Mouse (Mus musculus): ENCODE measurements at regions not wholly inside any gene's neighbourhood (a gene's known extent, or its start where the extent isn't known, plus 50 kb on each side); places are given as distances from the start of the nearest gene placed in this dataset.

- H3K27me3 ChIP-seq (replicated peaks): no peaks in the 10 kb centered on the region
- peak overlapping the region; percentile 86 for H3K4me3 ChIP-seq (replicated peaks)
- TF ChIP-seq GATA1 (IDR thresholded peaks at IDR 0.05; ENCODE audit: borderline replicate concordance, low read length): no peak
- no peak for TF ChIP-seq FLI1 (IDR thresholded peaks at IDR 0.05; ENCODE audit: low read length)
- no peaks in the 10 kb centered on the region for H3K36me3 ChIP-seq (replicated peaks; ENCODE audit: low read length)
- H3K9me3 ChIP-seq: no peaks in the 10 kb centered on the region
- peaks cover 17% of the 10 kb centered on the region for H3K4me1 ChIP-seq
Measured at GRCm38 (mm10) chr12:38928786-38929351, 149.7 kb downstream of the Etv1 start.

GRCm38 (mm10) chr12:38929644-38930043, 150.5 kb downstream of the Etv1 start:
- Histone ChIP-seq H3K4me1 (peaks cover 17% of the 10 kb centered on the region), H3K9me3 (no peaks in the 10 kb centered on the region), H3K36me3 (replicated peaks; ENCODE audit: low read length) (no peaks in the 10 kb centered on the region), H3K27me3 (replicated peaks) (no peaks in the 10 kb centered on the region), H3K4me3 (replicated peaks) (peak overlapping the region; percentile 59)
- TF ChIP-seq FLI1 (IDR thresholded peaks at IDR 0.05; ENCODE audit: low read length): no peak
- no peak for TF ChIP-seq GATA1 (IDR thresholded peaks at IDR 0.05; ENCODE audit: borderline replicate concordance, low read length)

DNA sequence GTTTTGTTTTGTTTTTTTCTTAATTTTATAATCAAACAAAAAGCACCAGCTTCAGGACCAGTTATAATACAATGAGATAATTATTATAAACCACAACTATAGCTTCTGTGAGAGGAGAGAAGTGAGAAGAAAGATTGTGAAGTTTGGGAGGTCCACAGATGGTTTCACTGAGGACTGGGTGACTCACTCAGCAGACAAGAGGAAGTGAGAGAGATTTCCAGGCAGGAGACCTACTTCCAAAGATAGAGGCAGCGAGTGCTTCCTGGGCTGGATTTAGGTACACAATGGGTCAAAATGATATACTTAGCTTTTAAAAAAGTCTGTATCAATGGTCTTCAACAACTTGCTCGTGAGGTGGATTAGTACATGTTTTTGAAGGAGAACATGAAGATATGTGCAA, 152.6 kb downstream of the Etv1 start:
- peaks cover 17% of the 10 kb centered on the region for H3K4me1 ChIP-seq
- no peaks in the 10 kb centered on the region for H3K27me3 ChIP-seq (replicated peaks)
- no peaks in the 10 kb centered on the region for H3K36me3 ChIP-seq (replicated peaks; ENCODE audit: low read length)
- TF ChIP-seq FLI1 (IDR thresholded peaks at IDR 0.05; ENCODE audit: low read length) (no peak), GATA1 (IDR thresholded peaks at IDR 0.05; ENCODE audit: borderline replicate concordance, low read length) (no peak)
- H3K4me3 ChIP-seq (replicated peaks): no peak overlapping the region
- H3K9me3 ChIP-seq: no peaks in the 10 kb centered on the region

GRCm38 (mm10) chr12:38959605-38960004, 180.4 kb downstream of the Etv1 start:
- H3K27me3 ChIP-seq (replicated peaks): no peaks in the 10 kb centered on the region
- TF ChIP-seq GATA1 (IDR thresholded peaks at IDR 0.05; ENCODE audit: borderline replicate concordance, low read length) (no peak), FLI1 (IDR thresholded peaks at IDR 0.05; ENCODE audit: low read length) (no peak)
- peaks cover 7% of the 10 kb centered on the region; the same call in 1 of the 2 replicates for H3K9me3 ChIP-seq
- no peak overlapping the region for H3K4me3 ChIP-seq (replicated peaks)
- H3K36me3 ChIP-seq (replicated peaks; ENCODE audit: low read length): no peaks in the 10 kb centered on the region
- no peaks in the 10 kb centered on the region for H3K4me1 ChIP-seq

DNA sequence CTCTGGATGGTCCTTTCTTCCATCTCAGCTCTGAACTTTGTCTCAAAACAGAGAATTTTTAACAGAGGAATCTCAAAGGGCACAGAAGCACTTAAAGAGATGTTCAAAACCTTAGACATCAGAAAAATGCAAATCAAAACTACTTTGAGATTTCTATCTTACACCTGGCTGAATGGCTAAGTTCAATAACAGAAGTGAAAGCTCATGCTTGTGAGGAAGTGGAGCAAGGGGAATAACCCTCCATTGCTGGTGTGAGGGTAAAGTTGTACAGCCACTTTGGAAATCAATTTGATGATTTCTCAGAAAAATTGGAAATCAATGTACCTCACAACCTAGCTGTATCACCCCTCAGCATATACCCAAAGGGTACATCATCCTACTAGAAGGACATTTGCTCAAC, 183.1 kb downstream of the Etv1 start:
- H3K4me1 ChIP-seq: peaks cover 3% of the 10 kb centered on the region; the same call in 1 of the 2 replicates
- no peaks in the 10 kb centered on the region for H3K9me3 ChIP-seq
- TF ChIP-seq FLI1 (IDR thresholded peaks at IDR 0.05; ENCODE audit: low read length) (no peak), GATA1 (IDR thresholded peaks at IDR 0.05; ENCODE audit: borderline replicate concordance, low read length) (no peak)
- H3K36me3 ChIP-seq (replicated peaks; ENCODE audit: low read length): no peaks in the 10 kb centered on the region
- H3K4me3 ChIP-seq (replicated peaks): no peak overlapping the region
- H3K27me3 ChIP-seq (replicated peaks): no peaks in the 10 kb centered on the region

GRCm38 (mm10) chr12:38970347-38970746, 191.2 kb downstream of the Etv1 start:
- no peaks in the 10 kb centered on the region for H3K27me3 ChIP-seq (replicated peaks)
- no peak for TF ChIP-seq FLI1 (IDR thresholded peaks at IDR 0.05; ENCODE audit: low read length)
- no peak for TF ChIP-seq GATA1 (IDR thresholded peaks at IDR 0.05; ENCODE audit: borderline replicate concordance, low read length)
- H3K36me3 ChIP-seq (replicated peaks; ENCODE audit: low read length): no peaks in the 10 kb centered on the region
- H3K4me3 ChIP-seq (replicated peaks): no peak overlapping the region
- H3K4me1 ChIP-seq: peaks cover 3% of the 10 kb centered on the region; the same call in 1 of the 2 replicates
- no peaks in the 10 kb centered on the region for H3K9me3 ChIP-seq

- Histone ChIP-seq H3K4me1 (peaks cover under 1% of the 10 kb centered on the region; the same call in 1 of the 2 replicates), H3K27me3 (replicated peaks) (no peaks in the 10 kb centered on the region), H3K4me3 (replicated peaks) (no peak overlapping the region), H3K9me3 (no peaks in the 10 kb centered on the region), H3K36me3 (replicated peaks; ENCODE audit: low read length) (no peaks in the 10 kb centered on the region)
- TF ChIP-seq GATA1 (IDR thresholded peaks at IDR 0.05; ENCODE audit: borderline replicate concordance, low read length) (no peak), FLI1 (IDR thresholded peaks at IDR 0.05; ENCODE audit: low read length) (no peak)
Measured at GRCm38 (mm10) chr12:38972205-38972604, 193.0 kb downstream of the Etv1 start.

DNA sequence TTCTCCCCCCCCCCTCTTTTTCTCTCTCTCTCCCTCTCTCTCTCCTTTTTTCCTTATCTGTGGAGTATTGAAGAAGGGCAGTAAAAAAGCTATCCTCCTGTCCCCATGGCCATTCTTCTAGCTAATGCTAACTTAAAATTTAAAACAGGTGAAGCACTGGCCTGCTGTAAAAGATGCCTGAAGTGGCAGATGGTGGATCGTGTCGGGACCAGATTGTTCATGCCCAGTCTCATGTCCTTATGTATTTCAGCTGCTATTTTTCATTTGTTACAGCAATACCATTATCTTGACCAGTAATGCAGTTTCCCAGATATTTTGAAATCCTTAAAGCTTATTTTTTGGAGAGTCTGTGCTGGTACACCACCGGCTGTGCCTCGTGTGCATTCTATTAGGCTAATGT, 196.3 kb downstream of the Etv1 start:
- Histone ChIP-seq H3K4me1 (no peaks in the 10 kb centered on the region), H3K9me3 (no peaks in the 10 kb centered on the region), H3K27me3 (replicated peaks) (no peaks in the 10 kb centered on the region), H3K36me3 (replicated peaks; ENCODE audit: low read length) (no peaks in the 10 kb centered on the region), H3K4me3 (replicated peaks) (no peak overlapping the region)
- TF ChIP-seq GATA1 (IDR thresholded peaks at IDR 0.05; ENCODE audit: borderline replicate concordance, low read length) (no peak), FLI1 (IDR thresholded peaks at IDR 0.05; ENCODE audit: low read length) (no peak)

- Histone ChIP-seq H3K27me3 (replicated peaks) (no peaks in the 10 kb centered on the region), H3K36me3 (replicated peaks; ENCODE audit: low read length) (no peaks in the 10 kb centered on the region), H3K4me1 (no peaks in the 10 kb centered on the region), H3K9me3 (peaks cover 5% of the 10 kb centered on the region; the same call in 1 of the 2 replicates), H3K4me3 (replicated peaks) (no peak overlapping the region)
- TF ChIP-seq GATA1 (IDR thresholded peaks at IDR 0.05; ENCODE audit: borderline replicate concordance, low read length): no peak
- TF ChIP-seq FLI1 (IDR thresholded peaks at IDR 0.05; ENCODE audit: low read length): no peak
Measured at GRCm38 (mm10) chr12:38982423-38982822, 203.2 kb downstream of the Etv1 start.

GRCm38 (mm10) chr12:38985909-38986308, 206.7 kb downstream of the Etv1 start:
- H3K36me3 ChIP-seq (replicated peaks; ENCODE audit: low read length): no peaks in the 10 kb centered on the region
- H3K27me3 ChIP-seq (replicated peaks): no peaks in the 10 kb centered on the region
- no peak for TF ChIP-seq FLI1 (IDR thresholded peaks at IDR 0.05; ENCODE audit: low read length)
- no peak for TF ChIP-seq GATA1 (IDR thresholded peaks at IDR 0.05; ENCODE audit: borderline replicate concordance, low read length)

More at GRCm38 (mm10) chr12:38985909-38986308, 206.7 kb downstream of the Etv1 start:
- Histone ChIP-seq H3K4me3 (replicated peaks) (no peak overlapping the region), H3K9me3 (peaks cover 5% of the 10 kb centered on the region; the same call in 1 of the 2 replicates), H3K4me1 (no peaks in the 10 kb centered on the region)

All from megakaryocyte, embryonic 14.5 days (primary cell).